Mouse (Mus musculus) midbrain, postnatal 0 days (tissue): ENCODE results near the gene Disc1. TPM values are rescaled to one million over a fixed set of nuclear protein-coding genes. Genes with fewer than 3 reads are reported as not detected.

Experiments
- ATAC-seq: fragments of 200-750 bp; cut with Nextera tagmentation; 2 replicates; pipeline ENCODE4 v1.8.0; 2017; ENCODE audit warnings: moderate number of reproducible peaks, mild to moderate bottlenecking, moderate TSS enrichment, moderate library complexity; ENCODE audit not compliant: low FRiP score
- DNase-seq: peaks from one replicate; pipeline ENCODE4 v3.0.0-alpha.2; 2015; ENCODE audit warnings: low spot score
- H3K27ac ChIP-seq: fragments of 300-500 bp; sonication (generic); 2 replicates; pipeline ENCODE4 v1.5.1; 2014; ENCODE audit warnings: low read depth, mild to moderate bottlenecking, low read length, mixed read lengths
- H3K27me3 ChIP-seq: fragments of 300-500 bp; sonication (generic); 2 replicates; pipeline ENCODE4 v1.6.1; 2014; ENCODE audit warnings: low read length, control low read depth, mixed read lengths; ENCODE audit not compliant: insufficient read depth
- H3K36me3 ChIP-seq: fragments of 300-500 bp; sonication (generic); 2 replicates; pipeline ENCODE4 v1.6.1; 2014; ENCODE audit warnings: low read length, control low read depth, mixed read lengths; ENCODE audit not compliant: insufficient read depth
- H3K4me1 ChIP-seq: fragments of 300-500 bp; sonication (generic); 2 replicates; pipeline ENCODE4 v1.6.1; 2014; ENCODE audit warnings: mild to moderate bottlenecking, control low read depth, antibody characterized with exemption, low read length, mixed read lengths; ENCODE audit not compliant: insufficient read depth
- H3K4me2 ChIP-seq: fragments of 300-500 bp; sonication (generic); 2 replicates; pipeline ENCODE4 v1.6.1; 2014; ENCODE audit warnings: low read depth, mild to moderate bottlenecking, low read length, mixed read lengths; ENCODE audit not compliant: poor library complexity, severe bottlenecking
- H3K4me3 ChIP-seq: fragments of 300-500 bp; sonication (generic); 2 replicates; pipeline ENCODE4 v1.5.1; 2014; ENCODE audit warnings: low read depth, mild to moderate bottlenecking, low read length, moderate library complexity
- H3K9ac ChIP-seq: fragments of 300-500 bp; sonication (generic); replicated peaks from 2 replicates; pipeline ENCODE4 v1.6.1; 2014; ENCODE audit warnings: mild to moderate bottlenecking, low read length, moderate library complexity, mixed read lengths; ENCODE audit not compliant: poor library complexity, severe bottlenecking
- H3K9me3 ChIP-seq: fragments of 300-500 bp; sonication (generic); 2 replicates; pipeline ENCODE4 v1.6.1; 2016; ENCODE audit warnings: low read length, control low read depth
- CTCF ChIP-seq: IDR thresholded peaks from 2 replicates; pipeline ENCODE4 v1.5.1; 2016; ENCODE audit warnings: antibody characterized with exemption, mild to moderate bottlenecking
- WGBS: fragments of 180-500 bp; shearing (Covaris S2); extraction: QIAGEN DNeasy Blood & Tissue Kit; methylation state at CpG from one replicate; pipeline ENCODE4 v1.1.7; 2014; 5-methylcytosine and 5-hydroxymethylcytosine counted together
- polyA plus RNA-seq: library from polyadenylated mRNA; unstranded; fragments of >200 nt; fragmentation: Nextera tagmentation; extraction: Ambion mirVana; gene quantifications from 2 replicates; pipeline ENCODE4 v1.2.1, GENCODE M21; 2015
- total RNA-seq: library from RNA; depleted of rRNA; stranded (reverse); fragments of >200 nt; gene quantifications from 2 replicates; pipeline ENCODE4 v1.2.3, GENCODE M21; 2014

Gene Disc1
- total and polyA plus RNA-seq, 2 experiments from 2014 or later, result 1.4 to 6.1 TPM

DNA sequence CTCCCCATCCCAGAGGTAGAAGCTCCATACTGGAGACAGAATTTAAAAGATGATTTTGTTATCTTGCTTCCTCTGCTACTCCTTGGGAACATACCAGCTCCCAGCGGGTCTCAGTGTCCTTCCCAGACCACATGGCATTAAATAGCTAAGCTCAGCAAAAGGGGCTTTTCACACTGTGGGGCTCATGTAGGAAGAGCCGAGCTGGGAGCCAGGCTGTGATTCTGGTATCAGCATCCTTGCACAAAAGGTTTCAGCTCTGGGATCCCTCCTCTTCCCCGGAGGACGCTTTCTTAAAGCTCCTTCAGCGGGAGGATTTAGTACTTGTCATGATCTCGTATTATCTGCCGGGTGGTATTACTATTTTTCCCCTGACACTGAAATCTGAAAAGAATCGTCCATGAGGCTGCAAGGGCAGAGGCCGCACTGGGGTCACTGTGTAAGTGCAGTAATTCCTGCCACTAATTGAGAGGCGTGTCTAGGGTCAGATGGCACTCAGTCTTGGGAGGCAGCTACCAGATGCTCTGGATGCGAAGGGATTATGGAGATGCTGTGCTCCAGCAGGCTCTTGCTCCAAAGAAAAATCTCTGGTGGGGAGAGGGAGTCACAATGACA is 223.2 kb downstream of the Disc1 start:
- Histone ChIP-seq H3K27ac (no peak overlapping the region), H3K4me2 (no peak overlapping the region), H3K9me3 (no peaks in the 10 kb centered on the region), H3K4me1 (peaks cover 3% of the 10 kb centered on the region; the same call in 1 of the 2 replicates), H3K36me3 (no peaks in the 10 kb centered on the region), H3K4me3 (no peak overlapping the region), H3K9ac (no peak overlapping the region), H3K27me3 (no peaks in the 10 kb centered on the region)
- ATAC-seq, result no peak
- TF ChIP-seq CTCF, result no peak
- 14% methylated on average over 11 of the region's 11 CpGs for WGBS
- no peak for DNase-seq

GRCm38 (mm10) chr8:125279156-125279555 is 225.2 kb downstream of the Disc1 start:
- H3K9me3 ChIP-seq, result no peaks in the 10 kb centered on the region
- no peak overlapping the region for H3K27ac ChIP-seq
- ATAC-seq (no peak), DNase-seq (no peak)
- no peaks in the 10 kb centered on the region for H3K36me3 ChIP-seq
- TF ChIP-seq CTCF, result no peak
- H3K4me2 ChIP-seq, result no peak overlapping the region
- WGBS, result 84% methylated on average over 2 of the region's 2 CpGs
- H3K27me3 ChIP-seq, result no peaks in the 10 kb centered on the region
- no peak overlapping the region for H3K4me3 ChIP-seq
- H3K4me1 ChIP-seq, result peaks cover 3% of the 10 kb centered on the region; the same call in 1 of the 2 replicates
- H3K9ac ChIP-seq, result no peak overlapping the region

GRCm38 (mm10) chr8:125279892-125280291 is 225.9 kb downstream of the Disc1 start:
- Histone ChIP-seq H3K4me3 (no peak overlapping the region), H3K4me2 (no peak overlapping the region), H3K36me3 (no peaks in the 10 kb centered on the region), H3K4me1 (peaks cover 3% of the 10 kb centered on the region; the same call in 1 of the 2 replicates), H3K27me3 (no peaks in the 10 kb centered on the region), H3K27ac (no peak overlapping the region), H3K9ac (no peak overlapping the region), H3K9me3 (no peaks in the 10 kb centered on the region)
- TF ChIP-seq CTCF, result no peak
- ATAC-seq (no peak), DNase-seq (no peak)
- 63% methylated on average over 4 of the region's 4 CpGs for whole genome bisulfite sequencing

DNA sequence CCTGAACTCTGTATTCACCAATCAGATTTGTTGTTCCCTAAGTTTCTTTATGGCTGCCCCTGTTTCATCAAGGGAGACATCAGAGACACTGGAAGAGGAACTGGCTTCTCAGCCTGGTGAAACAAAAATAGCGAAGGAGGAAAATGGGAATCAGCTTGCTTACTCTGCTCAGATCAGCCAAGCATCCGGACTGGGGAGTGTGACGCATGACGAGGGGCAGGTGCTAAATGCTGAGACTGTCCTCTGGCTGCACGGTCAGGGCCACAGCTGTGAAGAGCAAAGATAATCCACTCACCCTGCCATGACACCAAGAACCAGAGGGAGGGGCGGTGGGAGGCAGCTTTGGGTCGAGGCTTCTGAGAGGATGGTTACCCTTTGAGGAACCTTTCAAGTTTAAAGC is 228.5 kb downstream of the Disc1 start:
- no peak overlapping the region for H3K27ac ChIP-seq
- ATAC-seq, result no peak
- peaks cover 5% of the 10 kb centered on the region; the same call in 1 of the 2 replicates for H3K4me1 ChIP-seq
- no peaks in the 10 kb centered on the region for H3K9me3 ChIP-seq
- H3K9ac ChIP-seq, result no peak overlapping the region
- H3K27me3 ChIP-seq, result no peaks in the 10 kb centered on the region
- H3K36me3 ChIP-seq, result no peaks in the 10 kb centered on the region
- DNase-seq, result no peak
- no peak overlapping the region for H3K4me3 ChIP-seq
- WGBS, result 42% methylated on average over 7 of the region's 7 CpGs
- no peak overlapping the region for H3K4me2 ChIP-seq
- no peak for TF ChIP-seq CTCF

DNA sequence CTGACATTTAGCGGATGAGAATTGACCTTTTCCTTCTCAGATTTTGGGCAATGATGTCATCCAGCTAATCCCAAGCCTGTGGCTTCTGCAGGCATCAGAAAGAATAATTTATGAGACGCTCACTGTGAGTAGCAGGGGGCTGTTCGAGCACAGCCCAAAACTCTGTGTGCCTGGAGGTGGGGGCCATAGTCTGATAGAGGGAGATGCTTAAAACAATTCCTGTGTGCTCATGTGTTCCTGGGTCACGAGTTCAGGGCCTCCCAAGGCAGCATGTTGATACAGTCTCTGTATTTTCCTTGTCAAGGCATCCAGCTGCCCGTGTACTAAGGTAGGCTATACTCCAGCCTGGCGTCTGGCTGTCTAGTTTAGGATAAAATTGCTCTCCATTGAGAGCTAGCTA is 229.5 kb downstream of the Disc1 start:
- H3K4me2 ChIP-seq, result no peak overlapping the region
- no peak for TF ChIP-seq CTCF
- 58% methylated on average over 6 of the region's 6 CpGs for WGBS
- DNase-seq (no peak), ATAC-seq (no peak)
- no peaks in the 10 kb centered on the region for H3K27me3 ChIP-seq
- H3K36me3 ChIP-seq, result no peaks in the 10 kb centered on the region
- no peak overlapping the region for H3K9ac ChIP-seq
- no peak overlapping the region for H3K4me3 ChIP-seq
- no peaks in the 10 kb centered on the region for H3K9me3 ChIP-seq
- peaks cover 5% of the 10 kb centered on the region; the same call in 1 of the 2 replicates for H3K4me1 ChIP-seq
- H3K27ac ChIP-seq, result no peak overlapping the region

DNA sequence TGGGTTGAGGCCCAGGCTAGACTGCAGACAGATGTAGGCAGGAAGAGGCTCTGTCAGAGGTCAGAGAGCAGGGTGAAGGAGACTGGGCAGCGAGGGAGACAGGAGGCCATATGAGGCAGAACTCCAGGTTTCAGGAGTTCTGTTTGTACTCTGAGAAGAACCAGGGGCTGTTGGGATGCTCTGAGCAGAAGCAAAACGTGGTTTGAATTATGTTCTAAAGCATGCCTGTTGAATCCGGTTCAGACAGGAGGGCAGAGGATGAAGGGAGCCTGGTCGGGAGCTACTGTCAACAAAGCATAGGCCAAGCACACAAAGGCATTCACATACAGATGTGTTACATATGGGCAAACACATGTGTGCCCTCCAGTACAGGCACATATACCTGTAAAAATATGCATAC is 230.9 kb downstream of the Disc1 start:
- Histone ChIP-seq H3K9ac (no peak overlapping the region), H3K27ac (no peak overlapping the region), H3K4me3 (no peak overlapping the region), H3K9me3 (no peaks in the 10 kb centered on the region), H3K4me2 (no peak overlapping the region), H3K4me1 (peaks cover 5% of the 10 kb centered on the region; the same call in 1 of the 2 replicates), H3K27me3 (no peaks in the 10 kb centered on the region), H3K36me3 (no peaks in the 10 kb centered on the region)
- 75% methylated on average over 4 of the region's 4 CpGs for WGBS
- ATAC-seq (no peak), DNase-seq (no peak)
- no peak for TF ChIP-seq CTCF
